Mouse (Mus musculus): Measurements from ENCODE around the gene Wdsub1. TPM values are rescaled to one million over a fixed set of nuclear protein-coding genes. Genes with fewer than 3 reads are reported as not detected.

The Wdsub1 gene
- polyA plus RNA-seq, 1 experiment from 2014 or later = 10.5 TPM

DNA sequence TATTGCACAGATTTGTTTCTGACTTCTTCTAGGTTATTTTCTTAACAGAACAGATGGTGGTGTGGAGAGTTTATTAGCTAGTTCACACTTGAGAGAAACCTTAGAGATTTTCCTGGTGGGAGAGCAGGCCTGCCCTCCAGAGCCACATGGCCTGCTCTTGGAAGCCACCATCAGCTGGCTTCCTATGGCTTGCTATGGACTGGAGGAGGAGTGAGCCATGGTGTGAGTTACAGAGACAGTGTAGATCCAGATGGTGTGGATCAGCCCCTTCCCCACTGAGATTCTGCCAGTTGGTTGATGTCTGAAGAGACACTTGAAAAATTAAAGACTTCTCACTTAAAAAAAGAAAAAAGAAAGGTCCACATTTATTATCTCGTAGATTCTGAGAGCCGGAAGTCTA is 61.3 kb downstream of the Wdsub1 start:
- no peaks in the 10 kb centered on the region for H3K27me3 ChIP-seq (replicated peaks; ENCODE audit: control insufficient read depth, insufficient read depth, low read length)
- ATAC-seq (no peak), DNase-seq (ENCODE audit: low spot score) (no peak)
- no peak overlapping the region for H3K27ac ChIP-seq (ENCODE audit: low read depth, low read length)
- no peak overlapping the region for H3K4me2 ChIP-seq (ENCODE audit: low read length)
- H3K9me3 ChIP-seq (replicated peaks; ENCODE audit: control insufficient read depth, low read length) = no peaks in the 10 kb centered on the region
- 92% methylated on average over 2 of the region's 2 CpGs for WGBS
- H3K9ac ChIP-seq (ENCODE audit: low read length) = no peak overlapping the region
- H3K36me3 ChIP-seq (ENCODE audit: control insufficient read depth, insufficient read depth, low read length) = 0 out of 2 replicates have a peak, but pooled peaks cover 3% of the 10 kb centered on the region
- no peaks in the 10 kb centered on the region for H3K4me1 ChIP-seq (ENCODE audit: control insufficient read depth, insufficient read depth, low read length)
- H3K4me3 ChIP-seq (ENCODE audit: low read depth, low read length) = no peak overlapping the region

DNA sequence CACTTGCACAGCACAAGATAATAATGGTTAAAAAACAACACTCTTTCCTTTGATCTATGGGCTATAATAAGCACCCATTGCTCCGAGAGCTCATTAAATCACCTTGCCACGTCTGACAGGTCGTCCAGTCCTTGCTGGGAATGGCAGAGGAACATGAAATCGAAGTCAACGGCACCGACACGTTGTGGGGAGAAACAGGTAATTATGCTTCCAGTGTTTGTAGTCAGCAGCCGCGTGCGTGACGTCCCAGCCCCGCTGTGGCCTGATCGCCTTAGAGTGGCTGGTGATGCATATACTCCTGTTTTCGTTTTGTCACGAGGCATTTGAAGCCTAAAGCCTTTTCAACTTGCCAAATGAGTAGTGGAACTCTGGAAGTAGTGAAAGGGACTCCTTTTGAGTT is 62.3 kb downstream of the Wdsub1 start:
- ATAC-seq (0 out of 2 replicates have a peak, but pooled peaks have one; percentile 15), DNase-seq (ENCODE audit: low spot score) (no peak)
- Histone ChIP-seq H3K27ac (ENCODE audit: low read depth, low read length) (no peak overlapping the region), H3K9ac (ENCODE audit: low read length) (no peak overlapping the region), H3K9me3 (replicated peaks; ENCODE audit: control insufficient read depth, low read length) (no peaks in the 10 kb centered on the region), H3K4me1 (ENCODE audit: control insufficient read depth, insufficient read depth, low read length) (no peaks in the 10 kb centered on the region), H3K4me3 (ENCODE audit: low read depth, low read length) (no peak overlapping the region), H3K27me3 (replicated peaks; ENCODE audit: control insufficient read depth, insufficient read depth, low read length) (no peaks in the 10 kb centered on the region), H3K4me2 (ENCODE audit: low read length) (no peak overlapping the region), H3K36me3 (ENCODE audit: control insufficient read depth, insufficient read depth, low read length) (0 out of 2 replicates have a peak, but pooled peaks cover 3% of the 10 kb centered on the region)
- 60% methylated on average over 15 of the region's 15 CpGs for WGBS

DNA sequence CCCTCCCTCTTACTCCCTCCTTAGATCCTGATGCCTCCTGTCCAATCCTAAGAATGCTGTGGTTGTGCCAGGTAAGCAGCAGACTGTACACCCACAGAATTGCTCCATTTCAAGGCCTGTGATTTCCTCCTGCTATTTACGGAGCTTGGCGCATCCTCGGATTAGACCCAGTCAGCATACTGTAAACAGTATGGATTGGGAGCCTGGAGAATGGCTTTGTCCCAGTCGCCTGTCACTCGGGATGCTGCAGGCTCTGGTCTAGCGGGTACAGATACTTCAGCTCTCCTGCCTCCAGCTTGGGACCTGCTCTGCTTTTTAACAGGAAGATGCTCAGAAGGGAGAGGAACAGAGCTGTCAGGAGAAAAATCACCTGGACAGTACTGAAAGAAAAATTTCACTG is 63.0 kb downstream of the Wdsub1 start:
- no peak overlapping the region for H3K4me2 ChIP-seq (ENCODE audit: low read length)
- H3K4me3 ChIP-seq (ENCODE audit: low read depth, low read length) = no peak overlapping the region
- ATAC-seq (peak; percentile 41), DNase-seq (ENCODE audit: low spot score) (no peak)
- 0 out of 2 replicates have a peak, but pooled peaks cover 3% of the 10 kb centered on the region for H3K36me3 ChIP-seq (ENCODE audit: control insufficient read depth, insufficient read depth, low read length)
- no peak overlapping the region for H3K9ac ChIP-seq (ENCODE audit: low read length)
- 77% methylated on average over 6 of the region's 6 CpGs for WGBS
- H3K27me3 ChIP-seq (replicated peaks; ENCODE audit: control insufficient read depth, insufficient read depth, low read length) = no peaks in the 10 kb centered on the region
- no peaks in the 10 kb centered on the region for H3K9me3 ChIP-seq (replicated peaks; ENCODE audit: control insufficient read depth, low read length)
- H3K4me1 ChIP-seq (ENCODE audit: control insufficient read depth, insufficient read depth, low read length) = no peaks in the 10 kb centered on the region
- no peak overlapping the region for H3K27ac ChIP-seq (ENCODE audit: low read depth, low read length)

DNA sequence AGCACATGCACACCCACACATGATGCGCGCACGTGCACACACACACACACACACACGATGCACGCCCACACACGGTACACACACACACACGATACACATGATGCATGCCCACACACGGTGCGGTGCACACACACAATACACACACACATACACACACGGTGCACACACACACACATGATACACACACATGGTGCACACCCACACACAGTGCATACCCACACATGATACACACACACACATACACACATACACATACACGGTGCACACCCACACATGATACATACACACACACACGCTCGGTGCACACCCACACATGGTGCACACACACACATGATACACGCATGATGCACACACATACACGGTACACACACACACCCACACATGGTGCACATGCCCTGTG is 63.7 kb downstream of the Wdsub1 start:
- no peak for ATAC-seq
- no peaks in the 10 kb centered on the region for H3K4me1 ChIP-seq (ENCODE audit: control insufficient read depth, insufficient read depth, low read length)
- WGBS = 94% methylated on average over 15 of the region's 15 CpGs
- DNase-seq (ENCODE audit: low spot score) = no peak
- H3K27ac ChIP-seq (ENCODE audit: low read depth, low read length) = no peak overlapping the region
- no peak overlapping the region for H3K4me2 ChIP-seq (ENCODE audit: low read length)
- H3K9ac ChIP-seq (ENCODE audit: low read length) = no peak overlapping the region
- no peaks in the 10 kb centered on the region for H3K9me3 ChIP-seq (replicated peaks; ENCODE audit: control insufficient read depth, low read length)
- H3K4me3 ChIP-seq (ENCODE audit: low read depth, low read length) = no peak overlapping the region
- H3K36me3 ChIP-seq (ENCODE audit: control insufficient read depth, insufficient read depth, low read length) = 0 out of 2 replicates have a peak, but pooled peaks cover 3% of the 10 kb centered on the region
- no peaks in the 10 kb centered on the region for H3K27me3 ChIP-seq (replicated peaks; ENCODE audit: control insufficient read depth, insufficient read depth, low read length)

DNA sequence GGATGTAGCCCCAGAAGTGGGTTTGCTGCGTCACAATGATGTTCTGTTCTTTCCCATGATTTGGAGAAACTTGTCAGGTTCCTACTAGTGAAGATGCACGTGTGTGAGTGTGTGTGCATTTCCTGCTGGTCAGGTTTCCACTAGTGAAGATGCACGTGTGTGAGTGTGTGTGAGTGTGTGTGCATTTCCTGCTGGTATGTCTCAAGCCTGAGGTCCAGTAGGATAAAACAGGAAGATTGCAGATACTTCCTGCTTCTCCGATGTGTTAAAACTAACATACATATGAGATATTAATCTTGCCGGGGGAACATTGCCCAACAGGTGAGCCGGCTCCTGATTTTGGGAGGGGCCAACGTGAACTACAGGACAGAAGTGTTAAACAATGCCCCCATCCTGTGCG is 67.4 kb downstream of the Wdsub1 start:
- WGBS = 92% methylated on average over 8 of the region's 8 CpGs
- H3K27me3 ChIP-seq (replicated peaks; ENCODE audit: control insufficient read depth, insufficient read depth, low read length) = no peaks in the 10 kb centered on the region

DNA sequence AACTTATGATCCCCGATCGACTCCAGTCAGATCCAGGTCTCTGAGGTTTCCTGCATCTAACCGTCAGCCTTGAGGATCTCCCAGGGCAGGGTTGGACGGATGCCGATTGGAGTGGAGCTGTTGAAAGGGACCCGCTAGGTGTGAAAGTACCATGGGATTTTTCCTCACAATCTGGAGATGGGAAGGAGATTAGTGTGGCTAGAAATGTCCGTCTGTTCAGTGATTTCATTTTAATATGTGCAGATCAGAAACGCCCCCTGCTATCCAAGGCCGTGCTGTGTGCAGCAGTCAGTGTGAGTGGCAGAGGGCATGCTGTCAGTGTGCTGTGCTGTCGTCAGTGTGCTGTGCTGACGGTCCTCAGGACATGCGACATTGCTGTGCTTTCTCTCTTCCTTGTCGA is 68.9 kb downstream of the Wdsub1 start:
- Histone ChIP-seq H3K4me3 (ENCODE audit: low read depth, low read length) (no peak overlapping the region), H3K4me1 (ENCODE audit: control insufficient read depth, insufficient read depth, low read length) (no peaks in the 10 kb centered on the region), H3K27me3 (replicated peaks; ENCODE audit: control insufficient read depth, insufficient read depth, low read length) (no peaks in the 10 kb centered on the region), H3K27ac (ENCODE audit: low read depth, low read length) (no peak overlapping the region), H3K4me2 (ENCODE audit: low read length) (no peak overlapping the region), H3K36me3 (ENCODE audit: control insufficient read depth, insufficient read depth, low read length) (0 out of 2 replicates have a peak, but pooled peaks cover 5% of the 10 kb centered on the region), H3K9me3 (replicated peaks; ENCODE audit: control insufficient read depth, low read length) (no peaks in the 10 kb centered on the region), H3K9ac (ENCODE audit: low read length) (no peak overlapping the region)
- ATAC-seq = peak; percentile 50
- DNase-seq (ENCODE audit: low spot score) = no peak
- WGBS = 82% methylated on average over 13 of the region's 13 CpGs

More for the DNA sequence above, 67.4 kb downstream of the Wdsub1 start:
- Histone ChIP-seq H3K4me2 (ENCODE audit: low read length) (no peak overlapping the region), H3K36me3 (ENCODE audit: control insufficient read depth, insufficient read depth, low read length) (0 out of 2 replicates have a peak, but pooled peaks cover 3% of the 10 kb centered on the region), H3K9me3 (replicated peaks; ENCODE audit: control insufficient read depth, low read length) (no peaks in the 10 kb centered on the region), H3K9ac (ENCODE audit: low read length) (no peak overlapping the region), H3K4me3 (ENCODE audit: low read depth, low read length) (no peak overlapping the region), H3K27ac (ENCODE audit: low read depth, low read length) (no peak overlapping the region), H3K4me1 (ENCODE audit: control insufficient read depth, insufficient read depth, low read length) (no peaks in the 10 kb centered on the region)
- ATAC-seq = no peak
- no peak for DNase-seq (ENCODE audit: low spot score)

DNA sequence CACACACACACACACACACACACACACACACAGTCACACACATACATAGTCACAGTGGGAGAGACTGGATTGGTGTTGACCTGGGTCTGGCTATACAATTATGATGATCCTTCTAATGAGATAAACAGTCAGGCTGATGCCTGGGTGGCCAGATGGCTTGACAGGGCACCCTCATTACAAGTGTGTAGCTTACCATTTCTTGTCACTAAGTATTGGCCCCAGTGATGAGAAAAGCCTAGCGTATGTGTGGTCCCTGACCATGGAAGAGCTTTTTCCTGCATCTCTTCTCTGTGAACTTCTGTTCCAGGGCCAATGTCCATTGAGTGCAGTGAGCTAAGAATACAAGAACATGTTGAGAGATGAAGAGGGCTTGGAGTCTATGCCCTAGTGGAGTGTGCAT is 69.8 kb downstream of the Wdsub1 start:
- H3K27ac ChIP-seq (ENCODE audit: low read depth, low read length) = no peak overlapping the region
- H3K9me3 ChIP-seq (replicated peaks; ENCODE audit: control insufficient read depth, low read length) = no peaks in the 10 kb centered on the region
- no peak for DNase-seq (ENCODE audit: low spot score)
- H3K4me1 ChIP-seq (ENCODE audit: control insufficient read depth, insufficient read depth, low read length) = no peaks in the 10 kb centered on the region
- H3K36me3 ChIP-seq (ENCODE audit: control insufficient read depth, insufficient read depth, low read length) = peaks cover 7% of the 10 kb centered on the region; the same call in 1 of the 2 replicates
- H3K27me3 ChIP-seq (replicated peaks; ENCODE audit: control insufficient read depth, insufficient read depth, low read length) = no peaks in the 10 kb centered on the region
- no peak overlapping the region for H3K4me2 ChIP-seq (ENCODE audit: low read length)
- no peak for ATAC-seq
- H3K4me3 ChIP-seq (ENCODE audit: low read depth, low read length) = no peak overlapping the region
- H3K9ac ChIP-seq (ENCODE audit: low read length) = no peak overlapping the region
- WGBS = 87% methylated on average over 1 of the region's 1 CpGs

DNA sequence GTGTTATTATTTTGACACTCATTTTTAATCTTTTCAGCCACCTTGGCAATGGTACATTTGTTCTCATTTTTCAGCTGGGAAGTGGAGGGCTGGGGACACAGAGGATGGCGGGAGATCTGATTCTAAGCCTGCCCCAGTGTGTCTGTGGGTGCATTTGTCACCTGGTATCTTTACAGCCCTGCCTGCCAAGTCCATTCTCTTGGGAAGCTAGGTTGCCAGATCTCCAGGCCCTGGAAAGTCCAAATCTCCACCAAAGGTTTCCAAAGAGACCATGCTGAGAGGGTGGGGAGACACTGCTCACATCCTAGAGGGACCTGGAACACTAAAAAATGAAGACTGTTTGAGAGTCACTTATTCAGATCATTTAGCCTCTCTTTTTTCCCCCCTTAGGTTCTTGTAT is 71.1 kb downstream of the Wdsub1 start:
- Histone ChIP-seq H3K27me3 (replicated peaks; ENCODE audit: control insufficient read depth, insufficient read depth, low read length) (no peaks in the 10 kb centered on the region), H3K9ac (ENCODE audit: low read length) (no peak overlapping the region), H3K4me3 (ENCODE audit: low read depth, low read length) (no peak overlapping the region), H3K27ac (ENCODE audit: low read depth, low read length) (no peak overlapping the region), H3K4me1 (ENCODE audit: control insufficient read depth, insufficient read depth, low read length) (no peaks in the 10 kb centered on the region), H3K9me3 (replicated peaks; ENCODE audit: control insufficient read depth, low read length) (no peaks in the 10 kb centered on the region), H3K4me2 (ENCODE audit: low read length) (no peak overlapping the region), H3K36me3 (ENCODE audit: control insufficient read depth, insufficient read depth, low read length) (peaks cover 8% of the 10 kb centered on the region; the same call in 1 of the 2 replicates)
- no peak for DNase-seq (ENCODE audit: low spot score)
- WGBS = 67% methylated on average over 1 of the region's 1 CpGs
- no peak for ATAC-seq

DNA sequence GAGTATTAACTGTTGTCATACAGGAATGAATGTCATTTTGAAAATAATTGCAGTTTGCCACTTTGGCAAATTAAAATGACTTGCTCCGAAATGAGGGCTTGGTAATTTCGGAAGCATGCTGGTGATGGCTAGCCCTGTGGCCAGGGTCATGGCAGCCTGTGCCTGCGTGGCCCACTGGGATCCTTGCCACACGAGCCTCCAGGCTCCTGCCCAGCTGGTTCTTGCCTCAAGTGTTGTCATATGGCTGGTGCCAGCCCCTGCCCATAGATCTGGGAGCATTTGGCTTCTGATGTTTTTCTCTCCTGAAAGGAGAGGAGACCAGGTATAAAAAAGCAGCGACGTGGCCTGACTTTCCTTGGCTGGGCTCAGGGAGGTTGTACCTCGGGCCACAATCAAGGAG is 72.4 kb downstream of the Wdsub1 start:
- 72% methylated on average over 7 of the region's 7 CpGs for WGBS
- no peak for ATAC-seq
- H3K27me3 ChIP-seq (replicated peaks; ENCODE audit: control insufficient read depth, insufficient read depth, low read length) = no peaks in the 10 kb centered on the region
- peaks cover 8% of the 10 kb centered on the region; the same call in 1 of the 2 replicates for H3K36me3 ChIP-seq (ENCODE audit: control insufficient read depth, insufficient read depth, low read length)
- H3K4me2 ChIP-seq (ENCODE audit: low read length) = no peak overlapping the region
- no peaks in the 10 kb centered on the region for H3K4me1 ChIP-seq (ENCODE audit: control insufficient read depth, insufficient read depth, low read length)
- H3K9ac ChIP-seq (ENCODE audit: low read length) = no peak overlapping the region
- no peaks in the 10 kb centered on the region for H3K9me3 ChIP-seq (replicated peaks; ENCODE audit: control insufficient read depth, low read length)
- H3K27ac ChIP-seq (ENCODE audit: low read depth, low read length) = no peak overlapping the region
- no peak overlapping the region for H3K4me3 ChIP-seq (ENCODE audit: low read depth, low read length)
- no peak for DNase-seq (ENCODE audit: low spot score)

Measured in forebrain, embryonic 14.5 days (tissue).